Mouse (Mus musculus) cerebellum, adult 11 months (tissue): ENCODE data around the gene Secisbp2.
"Not testable (repeated sequence)": the region's sequence is repeated elsewhere in the genome, so short reads cannot be mapped to it uniquely, and the experiment has no call there.

Source experiments
- DNase-seq: peaks from one replicate; pipeline ENCODE4 v3.0.0; 2022

Secisbp2 gene

DNA sequence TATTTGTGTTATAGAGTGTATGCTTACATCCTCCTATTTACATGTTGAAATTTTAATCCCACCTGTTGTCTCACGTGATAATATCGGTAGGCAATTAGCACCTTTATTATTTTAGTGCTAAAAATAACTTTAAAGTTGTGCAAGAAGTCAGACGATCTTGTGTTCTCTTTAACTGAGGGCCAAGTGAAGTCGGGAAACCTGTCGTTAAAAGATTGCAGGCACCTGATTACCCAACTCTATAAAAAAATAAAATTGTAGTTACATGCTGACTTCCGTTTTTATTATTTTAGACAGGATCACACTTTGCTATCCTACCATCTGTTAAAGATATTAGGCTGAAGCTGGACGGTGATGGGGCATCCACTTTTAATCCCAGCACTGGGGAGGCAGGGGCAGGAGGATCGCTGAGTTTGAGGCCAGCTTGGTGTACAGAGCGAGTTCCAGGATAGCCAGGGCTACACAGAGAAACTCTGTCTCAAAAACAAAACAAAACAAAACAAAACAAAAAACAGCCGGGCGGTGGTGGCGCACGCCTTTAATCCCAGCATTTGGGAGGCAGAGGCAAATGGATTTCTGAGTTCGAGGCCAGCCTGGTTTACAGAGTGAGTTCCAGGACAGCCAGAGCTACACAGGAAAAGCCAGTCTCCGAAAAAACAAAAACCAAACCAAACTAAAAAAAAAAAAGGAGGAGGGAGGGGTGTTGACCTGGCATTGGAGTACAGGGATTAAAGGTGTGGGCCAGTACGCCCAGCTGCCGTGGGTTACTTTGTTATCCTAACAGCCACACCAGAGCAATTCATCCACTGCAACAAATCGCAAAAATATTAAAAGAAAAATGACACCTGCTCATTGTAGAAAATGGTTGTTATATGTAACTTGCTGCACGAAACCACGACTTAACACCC lies 7.3 kb upstream of the Secisbp2 start:
- DNase-seq = no peak

DNA sequence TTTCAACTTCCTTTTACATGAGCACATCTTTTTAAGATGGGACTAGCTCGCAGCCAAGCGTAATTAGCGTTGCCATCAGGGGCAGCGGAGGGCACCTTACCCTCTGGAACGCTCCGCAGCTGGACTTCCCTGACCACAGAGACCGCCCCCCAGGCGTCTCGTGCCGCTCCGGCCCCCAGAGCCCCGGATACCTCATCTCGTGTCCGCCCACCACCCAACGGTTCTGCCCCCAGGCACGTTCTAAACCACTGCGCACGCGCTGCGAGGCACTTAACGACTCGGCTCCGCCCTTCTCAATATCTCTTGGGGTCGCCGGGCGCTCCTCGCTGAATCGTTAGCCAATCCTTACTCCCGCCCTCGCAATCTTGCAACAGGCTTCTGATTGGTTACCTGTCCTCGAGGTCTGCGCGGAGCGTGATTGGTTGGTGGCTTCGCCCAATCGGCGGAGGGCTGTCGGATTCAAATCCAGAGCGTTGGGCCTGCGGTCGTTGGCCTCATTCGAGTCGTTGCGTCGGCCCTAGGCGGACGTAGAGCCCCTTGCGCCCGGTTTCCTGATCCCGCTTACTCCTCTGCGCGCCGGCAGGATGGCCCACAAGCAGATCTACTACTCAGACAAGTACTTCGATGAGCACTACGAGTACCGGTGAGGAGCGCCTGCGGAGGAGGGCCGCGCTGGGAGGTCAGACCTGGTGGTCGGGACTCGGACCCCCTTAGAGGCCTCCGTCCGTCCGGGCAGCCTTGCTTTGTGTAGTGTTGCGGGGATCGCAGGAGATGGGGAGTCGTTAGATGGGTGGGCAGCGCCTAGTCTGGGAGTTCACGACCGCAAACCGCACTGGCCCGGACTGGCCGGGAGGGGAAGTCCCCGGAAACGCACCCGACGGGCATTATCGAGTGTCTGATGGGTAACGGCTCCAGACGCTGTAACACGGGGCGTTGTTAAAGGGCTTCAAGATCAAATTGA lies 6.4 kb upstream of the Secisbp2 start, which contains the start of gene Cks2:
Gene Cks2, plus strand, starts transcription at position 404 of the 961 bp plus-strand sequence.
- peak; percentile 92 for DNase-seq

DNA sequence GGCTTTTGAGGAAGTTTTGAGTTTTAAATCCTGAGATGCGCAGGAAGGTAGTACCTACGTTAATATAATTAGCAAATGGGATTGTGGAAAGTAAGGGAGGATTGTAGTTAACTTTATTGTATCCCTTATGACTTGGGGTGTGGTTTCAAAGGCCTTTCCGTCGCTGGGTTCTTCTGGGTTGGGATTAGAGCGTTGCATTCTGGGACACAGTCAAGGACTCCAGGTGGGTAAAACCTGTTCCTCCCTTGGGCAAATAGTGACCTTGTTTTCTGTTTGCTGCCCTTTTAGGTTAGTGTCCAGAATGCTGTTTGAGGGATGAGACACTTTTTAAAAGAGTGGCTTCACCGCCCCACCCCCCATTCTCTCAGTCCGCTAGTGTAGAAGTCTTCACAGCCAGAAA lies 5.6 kb upstream of the Secisbp2 start:
- no peak for DNase-seq

DNA sequence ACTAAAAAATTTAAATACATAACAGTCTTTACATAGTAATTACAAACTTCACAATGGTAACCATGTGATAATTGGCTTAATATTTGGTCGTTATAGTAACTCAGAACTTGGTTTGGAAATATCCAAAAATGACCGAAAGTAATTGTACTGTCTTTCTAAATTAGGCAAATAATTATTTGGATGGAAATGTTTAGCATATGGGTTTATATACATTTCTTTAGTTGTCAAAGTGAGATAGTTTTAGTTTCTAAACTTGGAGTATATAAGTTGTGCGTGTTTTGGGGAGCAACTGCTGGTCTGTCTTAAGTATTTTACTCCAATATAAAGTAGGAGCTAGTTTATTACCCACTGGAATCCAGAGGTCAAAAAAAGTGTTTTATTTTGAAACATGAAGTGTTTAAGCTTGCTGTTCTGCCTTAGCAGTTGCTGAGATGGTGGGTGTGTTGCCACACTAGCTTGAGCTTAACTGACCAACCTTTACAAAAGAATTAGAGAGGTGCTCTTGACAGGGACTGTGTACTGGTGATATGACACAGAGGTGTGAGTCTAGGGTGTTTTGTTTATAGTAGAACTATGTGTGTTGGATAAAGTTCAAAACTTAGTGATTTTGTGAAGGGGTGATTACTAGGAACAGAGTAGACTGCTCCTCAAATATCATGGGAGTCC lies 5.0 kb upstream of the Secisbp2 start:
- no peak for DNase-seq

DNA sequence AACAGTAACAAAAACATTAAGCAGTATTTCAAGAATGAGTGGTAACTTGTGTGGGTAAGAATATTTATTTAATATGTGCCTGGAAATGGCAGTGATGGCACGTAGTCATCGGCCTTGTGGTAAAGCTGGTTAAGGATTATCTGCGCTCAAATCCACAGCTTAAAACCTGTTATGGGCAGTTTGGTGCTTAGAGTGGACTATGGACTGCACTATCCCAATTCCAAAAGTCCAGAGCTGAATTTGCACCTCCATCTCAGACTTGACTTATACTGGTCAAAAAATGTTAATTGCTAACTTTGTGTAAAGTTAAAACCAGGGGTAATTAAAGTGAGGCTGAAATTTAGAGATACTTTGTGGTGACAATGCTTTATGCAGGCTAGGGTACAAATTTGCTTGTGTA lies 3.7 kb upstream of the Secisbp2 start:
- no peak for DNase-seq

DNA sequence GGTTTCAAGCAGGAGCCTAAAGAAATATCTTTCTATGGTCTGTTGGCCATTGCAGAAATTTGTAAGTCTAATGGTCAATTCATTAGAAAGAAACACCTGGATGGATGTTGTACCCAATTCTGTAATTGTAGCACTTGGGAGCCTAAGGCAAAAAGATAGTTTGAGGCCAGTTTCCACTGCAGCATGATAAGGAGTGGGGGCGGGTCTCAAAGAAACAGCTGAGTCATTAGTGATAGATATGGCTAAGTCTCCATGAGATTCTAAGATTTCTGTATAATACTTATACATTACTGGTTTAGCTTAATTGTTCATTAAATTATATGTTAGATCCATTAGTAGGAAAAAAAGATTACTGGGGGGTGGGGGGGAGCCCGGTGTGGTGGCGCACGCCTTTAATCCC lies 3.3 kb upstream of the Secisbp2 start:
- no peak for DNase-seq

DNA sequence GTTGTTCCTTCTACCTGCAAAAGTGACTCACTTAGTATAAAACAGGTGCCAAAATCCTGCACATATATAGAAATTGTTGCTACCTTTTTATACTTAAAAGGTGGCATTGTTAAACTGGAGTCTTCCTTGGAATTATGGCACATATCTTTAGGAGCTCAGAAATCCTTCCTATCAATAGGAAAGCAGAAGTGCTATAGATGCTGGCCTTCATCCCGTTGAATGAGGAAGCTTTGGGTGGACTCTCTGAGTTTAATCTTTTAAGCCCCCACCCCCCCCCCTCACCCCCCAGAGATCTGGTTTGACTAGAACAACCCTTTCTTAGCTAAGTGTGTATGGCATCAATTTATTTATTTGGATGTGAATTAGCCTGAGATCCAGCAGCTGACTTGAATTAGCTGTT lies 1.8 kb upstream of the Secisbp2 start:
- DNase-seq = no peak

DNA sequence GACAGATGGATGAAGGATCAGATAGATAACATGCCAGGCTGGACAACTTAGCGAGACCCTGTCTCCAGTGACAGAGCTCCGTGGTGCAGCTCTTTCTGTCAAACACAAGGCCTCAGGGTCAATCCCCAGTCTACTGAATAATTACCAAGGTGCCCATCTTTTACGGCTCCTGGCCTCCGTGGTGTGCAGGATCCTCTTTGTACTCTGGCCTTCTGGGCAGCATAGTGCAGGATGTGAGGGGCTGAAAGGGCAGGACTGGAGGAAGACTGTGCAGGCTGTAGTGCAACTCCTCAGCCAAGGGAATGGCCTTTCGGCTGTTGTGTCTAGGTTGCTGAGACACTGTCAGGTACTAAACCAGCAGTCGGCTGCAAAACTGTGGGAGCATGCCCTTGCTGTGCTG lies 1.7 kb downstream of the Secisbp2 start:
- no peak for DNase-seq

DNA sequence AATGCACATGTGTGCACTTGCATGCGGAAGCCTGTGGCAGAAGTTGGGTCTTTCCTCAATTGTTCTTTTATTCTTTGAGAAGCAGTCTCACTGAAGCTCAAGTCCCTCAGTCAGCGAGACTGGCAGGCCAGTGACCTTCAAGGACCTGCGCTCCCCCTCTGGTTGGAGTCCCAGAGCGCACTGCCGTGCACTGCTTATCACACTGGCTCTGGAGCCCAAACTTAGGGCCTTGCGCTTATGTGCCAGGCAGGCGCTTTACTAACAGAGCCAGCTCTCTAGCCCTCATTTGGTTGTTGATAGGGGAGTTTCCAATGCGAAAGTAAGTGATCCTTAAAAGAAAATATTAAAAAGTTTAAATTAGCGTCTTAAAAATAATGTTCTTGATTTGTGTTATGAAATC lies 2.5 kb downstream of the Secisbp2 start:
- DNase-seq = no peak

DNA sequence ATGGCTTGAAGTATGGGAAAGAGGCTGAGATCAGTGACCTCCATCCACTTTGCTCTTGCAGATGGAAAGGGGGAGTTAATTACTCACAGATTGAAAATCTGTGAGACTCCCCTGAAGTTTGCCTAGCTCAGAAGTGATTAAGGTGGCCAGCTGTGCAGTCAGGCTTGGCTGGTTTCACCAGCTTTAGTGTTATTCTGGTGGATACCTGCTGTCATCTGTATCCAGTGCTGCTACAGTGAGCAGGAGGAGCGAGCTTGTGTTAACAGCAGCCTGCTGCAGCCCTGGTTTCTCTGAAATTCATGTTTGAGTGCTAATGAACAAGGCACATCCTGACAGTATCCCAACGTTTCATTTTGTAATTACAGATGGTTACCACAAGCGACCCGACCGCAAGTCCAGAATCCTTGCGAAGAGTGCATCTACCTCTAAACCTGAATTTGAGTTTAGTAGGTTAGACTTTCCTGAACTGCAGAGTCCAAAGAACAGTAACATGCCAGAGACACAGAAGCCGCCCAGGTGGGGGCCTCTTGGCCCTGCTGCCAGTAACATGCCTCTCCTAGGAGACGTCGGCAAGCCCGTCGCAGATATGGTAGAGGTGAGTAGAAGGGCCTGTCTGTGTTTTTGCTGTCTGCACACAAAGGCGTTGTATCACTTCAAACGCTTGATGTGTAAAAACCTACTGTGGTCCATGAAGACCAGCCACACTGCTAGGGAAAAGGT lies 5.2 kb downstream of the Secisbp2 start:
- no peak for DNase-seq

DNA sequence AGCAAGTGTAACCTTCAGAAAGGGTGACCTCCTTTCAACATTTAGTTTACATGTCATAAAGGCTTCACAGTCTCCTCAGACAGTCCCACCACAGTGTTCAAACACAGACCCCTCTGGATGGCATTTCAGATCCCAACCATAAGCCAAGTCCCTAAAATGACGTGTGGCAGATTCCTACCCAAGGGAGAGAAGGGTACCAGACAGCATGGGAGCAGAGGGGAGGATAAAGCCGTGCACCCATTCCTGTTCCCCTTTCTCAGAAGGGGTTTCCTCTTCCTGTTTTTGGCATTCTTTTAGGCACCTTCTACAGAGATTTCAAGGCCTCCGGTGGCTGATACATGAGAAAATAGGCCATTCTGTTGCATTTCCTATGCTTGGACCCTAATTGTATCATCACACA lies 6.6 kb downstream of the Secisbp2 start:
- DNase-seq = no peak

DNA sequence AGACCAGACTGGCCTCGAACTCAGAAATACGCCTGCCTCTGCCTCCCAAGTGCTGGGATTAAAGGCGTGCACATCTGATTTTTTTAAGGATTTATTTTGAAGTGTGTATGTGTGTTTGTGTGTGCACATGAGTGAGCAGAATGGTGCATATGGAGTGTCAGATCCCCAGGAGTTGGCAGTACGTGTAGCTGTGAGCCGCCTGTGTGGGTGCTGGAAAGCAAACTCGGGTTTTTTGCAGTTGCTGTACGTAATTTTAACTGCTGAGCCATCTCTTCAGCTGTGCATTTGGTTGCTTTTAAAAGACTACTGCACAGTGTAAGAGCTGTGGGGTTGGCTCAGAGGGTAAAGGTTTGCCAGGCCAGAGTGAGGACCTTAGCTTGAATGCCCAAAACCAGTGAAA lies 8.1 kb downstream of the Secisbp2 start:
- DNase-seq = no peak

DNA sequence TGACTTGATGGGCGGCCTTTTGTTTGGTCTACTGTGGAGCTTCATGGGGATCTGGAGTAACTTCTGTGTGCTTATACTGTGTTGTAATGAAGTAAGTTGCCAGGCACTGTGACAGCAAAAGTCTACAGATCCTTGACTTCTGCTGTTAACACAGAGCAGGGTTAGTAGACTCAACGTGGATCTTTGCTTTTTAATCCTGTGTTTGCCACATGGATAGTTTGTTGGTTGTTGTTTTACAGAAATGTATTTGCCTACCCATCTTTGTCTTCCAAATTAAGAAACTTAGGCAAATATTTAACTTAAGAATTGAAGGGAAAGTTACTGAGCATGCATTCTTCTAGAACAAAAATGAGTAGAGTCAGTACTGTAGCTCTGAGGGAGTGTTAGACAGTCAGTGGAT lies 12.1 kb downstream of the Secisbp2 start:
- DNase-seq = no peak

DNA sequence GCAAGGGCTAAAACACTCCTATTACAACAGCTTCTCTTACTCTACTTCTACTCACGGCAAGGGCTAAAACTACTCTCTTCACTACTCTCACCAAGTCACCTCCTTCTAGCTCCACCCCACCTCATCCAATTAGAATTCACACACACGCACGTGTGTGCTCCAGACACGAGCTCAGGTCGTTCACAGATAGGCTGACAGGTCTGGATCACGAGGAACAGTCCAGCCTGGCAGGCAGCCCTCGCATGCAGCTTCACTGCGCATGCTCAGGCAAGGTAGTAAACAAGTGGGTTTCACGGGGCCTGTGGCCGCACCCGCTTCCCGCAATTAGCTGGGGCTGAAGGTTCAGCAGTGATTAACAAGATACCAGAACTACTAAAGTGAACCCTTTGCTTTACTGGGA lies 16.7 kb downstream of the Secisbp2 start:
- DNase-seq = not testable (repeated sequence)

DNA sequence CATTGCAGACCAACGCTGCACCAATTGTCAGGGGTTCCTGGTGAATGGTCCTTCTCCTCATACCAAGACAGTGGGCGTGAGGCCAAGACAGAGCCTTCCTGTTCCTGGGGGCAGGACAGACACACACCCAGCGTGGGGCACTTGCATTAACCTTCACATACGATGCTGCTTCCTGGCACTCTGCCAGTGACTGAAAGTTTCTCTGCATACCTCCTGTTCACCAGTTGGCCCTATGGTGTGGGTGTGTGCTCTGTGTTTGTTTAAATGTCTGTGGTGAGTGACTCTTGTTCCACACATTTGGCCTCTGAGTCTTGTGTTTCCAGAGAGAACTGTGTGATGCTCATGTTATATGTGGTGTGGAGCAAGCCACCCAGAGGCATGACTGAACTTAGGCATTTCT lies 25.1 kb downstream of the Secisbp2 start:
- no peak for DNase-seq

DNA sequence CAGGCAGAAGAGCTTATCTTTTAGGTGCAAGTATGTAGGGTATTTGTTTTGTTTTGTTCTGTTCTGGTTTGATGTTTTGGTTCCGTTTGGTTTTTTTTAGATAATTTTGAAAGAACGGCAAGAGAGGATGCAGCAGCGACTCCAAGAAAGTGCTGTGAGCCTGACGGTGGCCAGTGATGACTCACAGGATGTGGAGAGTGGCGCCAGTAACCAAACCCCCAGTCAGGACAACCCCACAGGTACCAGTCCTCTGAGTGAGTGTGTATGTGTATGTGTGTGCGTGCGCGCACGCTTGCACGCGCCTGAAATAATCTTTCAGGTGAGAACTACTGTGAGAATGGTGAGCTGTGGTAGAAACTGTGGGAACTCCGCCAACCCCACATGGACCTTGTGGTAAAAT lies 25.5 kb downstream of the Secisbp2 start:
- no peak for DNase-seq

DNA sequence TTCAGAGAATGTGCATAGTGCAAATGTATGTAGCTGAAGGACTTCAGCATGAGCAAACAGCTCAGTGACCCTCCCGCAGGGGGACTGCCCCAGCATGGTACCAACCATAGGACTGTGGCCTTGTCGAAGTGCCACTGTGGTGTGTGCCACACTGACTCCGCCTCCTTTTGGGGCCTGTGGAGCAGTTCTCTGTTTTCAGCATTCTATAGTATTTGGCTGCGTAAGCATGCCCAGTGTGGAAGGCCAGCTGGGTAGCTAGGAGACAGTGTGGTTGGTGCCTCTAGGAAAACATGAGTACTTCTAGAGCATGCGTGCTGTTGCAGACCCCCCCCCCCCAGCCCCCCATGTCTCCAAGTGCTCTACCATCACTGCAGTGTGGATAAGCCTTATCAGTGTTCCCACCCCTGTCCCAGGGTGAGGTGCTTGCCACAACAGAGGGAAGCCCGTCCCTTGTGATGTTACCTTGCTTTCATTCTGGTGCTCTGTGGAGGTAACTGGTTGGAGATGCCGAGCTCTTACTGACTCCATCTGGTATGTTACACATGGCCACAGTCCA lies 26.2 kb downstream of the Secisbp2 start:
- DNase-seq = no peak

DNA sequence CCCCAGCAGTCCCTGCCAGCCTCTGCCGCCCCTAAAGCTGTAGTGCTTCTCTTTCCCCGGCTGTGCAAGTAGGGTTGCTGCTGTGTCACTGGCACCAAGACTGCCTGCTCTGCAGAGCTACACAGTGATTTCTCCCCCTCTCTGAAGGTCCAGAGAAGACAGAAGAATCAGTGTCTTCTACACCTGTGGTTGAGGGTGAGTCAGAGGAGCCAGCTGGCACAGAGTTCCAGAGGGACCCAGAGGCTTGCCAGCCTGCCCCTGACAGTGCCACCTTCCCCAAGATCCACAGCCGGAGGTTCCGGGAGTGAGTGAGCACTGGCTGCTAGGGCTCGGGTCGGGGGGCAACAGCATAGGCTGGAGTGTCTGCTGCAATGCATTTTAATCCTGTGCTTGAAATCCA lies 27.2 kb downstream of the Secisbp2 start:
- no peak for DNase-seq

DNA sequence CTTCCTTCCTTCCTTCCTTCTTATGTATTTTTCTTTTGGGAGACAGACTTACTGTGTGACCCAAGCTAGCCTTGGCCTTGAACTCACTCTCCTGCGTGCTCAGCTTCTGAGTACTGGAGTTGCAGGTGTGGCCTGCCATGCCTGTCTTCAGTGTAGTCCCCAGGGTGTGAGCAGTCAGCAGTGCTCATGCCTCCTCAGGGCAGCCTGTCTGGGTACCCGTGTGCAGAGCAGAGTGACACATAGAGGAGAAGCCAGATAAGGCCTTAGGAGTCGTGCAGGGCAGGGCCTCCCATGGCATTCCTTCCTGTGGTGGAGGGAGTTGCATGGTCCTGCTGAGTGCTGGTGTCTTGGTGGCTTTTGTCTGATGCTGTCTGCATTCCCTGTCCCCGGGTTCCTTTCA lies 27.8 kb downstream of the Secisbp2 start:
- DNase-seq = no peak

DNA sequence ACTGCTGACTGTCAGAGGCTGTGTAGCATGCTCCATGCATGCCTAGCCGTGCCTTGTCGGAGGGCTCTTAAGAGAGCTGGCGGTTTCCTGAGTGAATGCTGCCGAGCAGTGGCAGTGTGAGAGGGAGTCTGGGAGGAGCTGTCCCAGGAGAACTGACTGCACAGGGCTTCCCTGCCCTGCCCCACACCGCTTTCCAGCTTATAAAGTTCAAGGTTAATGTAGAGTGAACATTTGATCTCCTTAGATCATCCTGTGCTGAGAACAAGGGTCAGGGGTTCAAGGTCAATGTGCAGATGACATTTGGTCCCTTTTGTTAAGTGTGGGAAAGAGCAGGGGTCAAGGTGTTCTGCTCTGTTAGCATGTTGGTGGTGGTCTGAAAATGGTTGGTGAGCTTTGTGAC lies 29.6 kb downstream of the Secisbp2 start:
- no peak for DNase-seq

DNA sequence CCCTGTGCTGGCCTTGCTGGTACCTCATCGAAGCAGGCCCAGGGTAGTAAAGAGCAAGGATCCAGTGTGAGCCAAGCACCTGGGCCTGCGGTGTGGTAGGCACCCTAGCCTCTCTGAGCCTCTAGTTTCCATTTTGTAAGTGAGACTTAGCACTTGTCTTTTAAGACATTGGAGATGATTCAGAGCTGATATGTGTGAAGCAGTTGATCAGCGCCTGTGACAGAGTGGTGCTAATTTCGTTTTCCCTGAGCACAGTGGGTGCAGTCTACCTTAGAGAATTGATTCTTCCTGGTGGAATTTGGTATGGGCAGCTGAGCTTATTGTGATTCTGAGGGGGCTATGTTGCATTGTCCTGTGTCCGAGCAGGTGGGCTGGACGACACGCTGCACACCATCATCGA lies 30.1 kb downstream of the Secisbp2 start:
- DNase-seq = no peak

DNA sequence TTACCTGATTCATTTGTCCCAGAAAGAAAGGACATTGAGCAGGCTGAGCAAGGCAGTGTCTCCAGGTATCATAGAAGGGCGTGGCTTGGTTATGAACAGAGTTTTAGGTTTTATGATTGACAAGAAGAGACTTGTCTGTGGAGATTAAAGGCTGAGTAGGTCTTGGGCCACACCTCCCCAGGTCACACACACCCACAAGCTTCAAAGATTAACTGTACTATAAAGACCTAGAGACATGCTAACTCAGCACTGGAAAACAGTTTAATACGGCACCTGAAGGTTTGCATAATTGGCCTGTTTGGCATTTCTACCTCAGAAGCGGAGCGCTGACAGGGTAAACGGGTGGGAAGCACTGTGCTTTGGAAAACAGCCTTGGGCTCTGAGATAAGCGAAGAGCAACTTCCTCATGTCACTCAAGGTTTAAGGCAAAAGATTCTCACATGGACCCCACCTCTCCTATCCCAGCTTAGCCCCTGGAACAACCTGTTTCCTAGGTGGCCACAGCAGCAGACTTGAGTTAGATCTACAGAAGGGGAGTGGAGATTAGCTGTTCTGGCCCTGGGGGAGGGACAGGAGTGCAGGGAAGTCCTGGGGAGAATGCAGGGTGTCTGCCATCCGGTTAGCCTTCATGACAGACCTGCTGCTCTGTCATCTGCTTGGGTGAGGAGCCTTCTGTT lies 33.9 kb downstream of the Secisbp2 start:
- DNase-seq = no peak
